8 mouse cellular contexts compared by ENCODE assay signal in genomic region chr14:47649631-47650337, GRCm38 (mm10). TPM values are rescaled to one million over a fixed set of nuclear protein-coding genes. Genes with fewer than 3 reads are reported as not detected.
A peak's percentile ranks its signal among the peaks of the same experiment; 100 is the strongest.
DNase-seq lines count a peak whose midpoint lies in the region; ATAC-seq lines count a peak whose summit lies in the region.

No protein-coding gene starts in this region.

- H3K9me3 ChIP-seq in embryonic facial prominence, embryonic 12.5 days: no peaks in the 10 kb centered on the region
- H3K9me3 ChIP-seq in heart, embryonic 10.5 days: no peaks in the 10 kb centered on the region
- no peaks in the 10 kb centered on the region for H3K9me3 ChIP-seq in kidney, embryonic 14.5 days (ENCODE audit: control insufficient read depth, low read length)
- H3K9me3 ChIP-seq in neural tube, embryonic 15.5 days (replicated peaks): no peaks in the 10 kb centered on the region

- peak overlapping the region; percentile 74 for H3K4me2 ChIP-seq in embryonic facial prominence, embryonic 12.5 days (replicated peaks)
- peak overlapping the region; percentile 69 for H3K4me2 ChIP-seq in kidney, embryonic 14.5 days (replicated peaks; ENCODE audit: low read depth, low read length)
- H3K4me2 ChIP-seq in neural tube, embryonic 15.5 days: peak overlapping the region; percentile 69

- H3K4me1 ChIP-seq in embryonic facial prominence, embryonic 12.5 days: peaks cover 8% of the 10 kb centered on the region
- H3K4me1 ChIP-seq in heart, embryonic 10.5 days: peaks cover 27% of the 10 kb centered on the region
- peaks cover 9% of the 10 kb centered on the region; the same call in 1 of the 2 replicates for H3K4me1 ChIP-seq in kidney, embryonic 14.5 days (ENCODE audit: control insufficient read depth, insufficient read depth, low read length)
- peaks cover 24% of the 10 kb centered on the region for H3K4me1 ChIP-seq in neural tube, embryonic 15.5 days

- ATAC-seq in embryonic facial prominence, embryonic 12.5 days (ENCODE audit: insufficient number of reproducible peaks, insufficient read depth, low FRiP score, low TSS enrichment): peak; percentile 72
- ATAC-seq in kidney, embryonic 14.5 days (ENCODE audit: low FRiP score, low TSS enrichment): peak; percentile 89
- ATAC-seq in neural tube, embryonic 15.5 days (ENCODE audit: low FRiP score): peak; percentile 88

- peak; percentile 36 for DNase-seq in CD4-positive helper T cell, adult 2 months (ENCODE audit: low read depth, low spot score)
- DNase-seq in adrenal gland, adult (ENCODE audit: inconsistent age in 2 of 2, low spot score in 1 of 2): peak; percentile 74 to 90
- peak; percentile 90 for DNase-seq in heart, embryonic 10.5 days (ENCODE audit: low spot score)
- DNase-seq in lung, adult 18-20 months: peak; percentile 53 to 57
- peak; percentile 44 for DNase-seq in thymus, postnatal 25 days

- no peaks in the 10 kb centered on the region for H3K36me3 ChIP-seq in embryonic facial prominence, embryonic 12.5 days
- H3K36me3 ChIP-seq in heart, embryonic 10.5 days: 0 out of 2 replicates have a peak, but pooled peaks cover 4% of the 10 kb centered on the region
- H3K36me3 ChIP-seq in kidney, embryonic 14.5 days (ENCODE audit: control insufficient read depth, insufficient read depth, low read length): no peaks in the 10 kb centered on the region
- no peaks in the 10 kb centered on the region for H3K36me3 ChIP-seq in neural tube, embryonic 15.5 days

- no peaks in the 10 kb centered on the region; the same call in 1 of the 2 replicates for H3K27me3 ChIP-seq in embryonic facial prominence, embryonic 12.5 days
- H3K27me3 ChIP-seq in heart, embryonic 10.5 days (ENCODE audit: insufficient read depth, poor library complexity, severe bottlenecking): no peaks in the 10 kb centered on the region
- H3K27me3 ChIP-seq in kidney, embryonic 14.5 days (ENCODE audit: control insufficient read depth, insufficient read depth, low read length): no peaks in the 10 kb centered on the region
- H3K27me3 ChIP-seq in neural tube, embryonic 15.5 days (replicated peaks): no peaks in the 10 kb centered on the region

- H3K4me3 ChIP-seq in embryonic facial prominence, embryonic 12.5 days: peak overlapping the region; percentile 92
- peak overlapping the region; percentile 97 for H3K4me3 ChIP-seq in heart, embryonic 10.5 days
- peak overlapping the region; percentile 68 for H3K4me3 ChIP-seq in kidney, embryonic 14.5 days (ENCODE audit: low read length)
- H3K4me3 ChIP-seq in neural tube, embryonic 15.5 days (replicated peaks): peak overlapping the region; percentile 84

- H3K27ac ChIP-seq in embryonic facial prominence, embryonic 12.5 days: peak overlapping the region; percentile 95
- peak overlapping the region; percentile 98 for H3K27ac ChIP-seq in heart, embryonic 10.5 days
- peak overlapping the region; percentile 89 for H3K27ac ChIP-seq in kidney, embryonic 14.5 days (ENCODE audit: low read depth, low read length)
- peak overlapping the region; percentile 87 for H3K27ac ChIP-seq in neural tube, embryonic 15.5 days (replicated peaks)

- H3K9ac ChIP-seq in embryonic facial prominence, embryonic 12.5 days: peak overlapping the region; percentile 93
- H3K9ac ChIP-seq in kidney, embryonic 14.5 days (ENCODE audit: low read depth, low read length): peak overlapping the region; percentile 85
- H3K9ac ChIP-seq in neural tube, embryonic 15.5 days (replicated peaks): peak overlapping the region; percentile 90

- WGBS in embryonic facial prominence, embryonic 12.5 days: under 1% methylated on average over 46 of the region's 46 CpGs
- WGBS in heart, embryonic 10.5 days: under 1% methylated on average over 43 of the region's 46 CpGs
- WGBS in kidney, embryonic 14.5 days: under 1% methylated on average over 46 of the region's 46 CpGs
- under 1% methylated on average over 46 of the region's 46 CpGs for WGBS in neural tube, embryonic 15.5 days

RNA-seq across cellular contexts. Expression of gene Ktn1, which starts 1.5 kb away (rescaled TPM):
- 64.7 and 70.6 TPM in 2 replicates for polyA plus RNA-seq in embryonic facial prominence, embryonic 12.5 days (2016; fragmentation: Nextera tagmentation; extraction: Ambion mirVana)
- 73.1 and 82.3 TPM in 2 replicates for polyA plus RNA-seq in heart, embryonic 10.5 days (2016; fragmentation: Nextera tagmentation; extraction: Ambion mirVana)
- polyA plus RNA-seq in kidney, embryonic 14.5 days (2014; fragmentation: Nextera tagmentation; extraction: Ambion mirVana): 73.1 and 98.3 TPM in 2 replicates
- polyA plus RNA-seq in neural tube, embryonic 15.5 days (2015; fragmentation: Nextera tagmentation; extraction: Ambion mirVana): 59.1 and 64.5 TPM in 2 replicates

Comparison
In these comparisons a context has a peak if more than half of its experiments do, and no peak if none do; other contexts are left out.
1. Peak in every context shown above with its lines: DNase-seq, ATAC-seq, H3K4me3 ChIP-seq and H3K27ac ChIP-seq.
2. DNase-seq: peak in every context shown above with its lines; median percentile 90 in heart, embryonic 10.5 days; 82 in adrenal gland, adult; 55 in lung, adult 18-20 months; 44 in thymus, postnatal 25 days; 36 in CD4-positive helper T cell, adult 2 months.